Mouse (Mus musculus) v-Abl transformed pro-B cells (cell line): ENCODE results near the gene Tnrc6c.

ENCODE experiments used
- in situ Hi-C, 2 experiments: fragments of 400-800 bp; cut with MboI; formaldehyde crosslinking; loops; one replicate each; pipeline ENCODE4 v1.15.1; 2025; ENCODE audit not compliant: unreplicated experiment in 2 of 2

Gene Tnrc6c

DNA sequence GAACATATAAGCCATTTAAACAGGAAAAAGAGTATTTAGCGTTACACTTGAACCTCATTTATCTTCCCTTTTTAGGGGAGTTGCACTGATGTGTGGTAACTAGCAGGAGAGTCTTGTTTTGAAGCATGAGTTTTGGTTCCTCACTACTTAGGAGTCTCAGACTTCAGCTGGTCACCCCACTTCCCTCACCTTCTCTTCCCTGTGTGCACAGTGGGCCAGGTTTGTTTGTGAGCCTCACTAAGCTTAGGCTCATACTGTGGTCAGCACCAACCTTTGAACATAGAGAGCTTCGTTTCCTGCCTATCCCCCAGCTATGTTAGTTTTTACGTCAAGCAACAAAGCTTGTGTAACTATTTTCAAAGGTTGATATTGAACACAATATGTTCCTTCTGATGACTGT lies 64.7 kb downstream of the Tnrc6c start:
- in situ Hi-C loops = no loop called here

DNA sequence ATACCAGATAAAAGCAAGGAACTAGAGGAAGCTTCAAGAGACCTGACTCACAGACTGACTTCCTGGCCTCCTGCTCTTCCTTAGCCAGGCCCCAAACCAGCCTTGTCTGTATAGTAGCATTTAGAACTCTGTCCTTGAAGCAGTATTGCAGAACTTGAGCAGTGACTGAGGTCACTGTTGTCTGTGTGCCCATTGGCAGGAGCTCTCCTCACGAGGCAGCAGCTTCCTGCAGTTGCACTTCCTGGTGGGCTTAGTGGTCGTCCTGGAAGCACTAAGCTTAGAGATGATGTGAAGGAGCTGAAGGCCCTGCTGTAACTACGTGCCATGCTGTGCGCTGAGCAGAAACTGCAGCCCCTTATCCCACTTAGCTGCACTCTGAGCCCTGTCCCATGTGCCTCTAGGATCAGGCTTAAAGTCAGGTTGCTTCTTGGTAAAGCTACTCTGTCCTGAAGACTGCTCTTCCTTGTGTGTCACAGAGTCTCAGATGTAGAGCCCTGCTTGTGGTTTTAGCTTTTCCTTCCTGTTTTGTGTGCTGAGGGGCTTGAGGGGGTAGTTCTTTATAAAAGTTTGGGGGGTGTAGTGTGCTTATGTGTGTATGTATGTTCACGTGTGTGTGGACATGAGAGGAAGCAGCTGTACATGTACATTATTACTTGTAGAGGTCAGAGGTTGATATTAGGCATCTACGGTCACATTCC lies 70.7 kb downstream of the Tnrc6c start:
- in situ Hi-C loops = no loop called here

DNA sequence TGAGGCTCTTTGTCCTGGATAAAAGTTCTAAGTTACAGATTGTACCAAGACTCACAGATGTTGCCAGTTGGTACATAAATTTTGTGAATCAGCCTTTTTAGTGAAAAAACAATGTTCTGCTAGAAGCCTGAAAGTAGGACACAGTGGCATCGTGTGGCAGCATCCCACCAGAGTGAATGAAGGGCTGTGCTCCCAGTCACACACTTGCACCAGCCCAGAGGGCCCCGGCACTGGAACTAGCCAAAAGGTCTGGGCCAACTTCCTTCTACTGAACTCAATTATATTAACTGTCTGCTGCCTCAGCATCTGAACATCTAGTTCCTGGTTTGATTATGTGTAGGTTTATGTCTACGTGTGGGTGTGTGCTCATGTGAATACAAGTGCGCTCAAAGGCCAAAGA lies 72.9 kb downstream of the Tnrc6c start:
- in situ Hi-C loops = no loop called here

DNA sequence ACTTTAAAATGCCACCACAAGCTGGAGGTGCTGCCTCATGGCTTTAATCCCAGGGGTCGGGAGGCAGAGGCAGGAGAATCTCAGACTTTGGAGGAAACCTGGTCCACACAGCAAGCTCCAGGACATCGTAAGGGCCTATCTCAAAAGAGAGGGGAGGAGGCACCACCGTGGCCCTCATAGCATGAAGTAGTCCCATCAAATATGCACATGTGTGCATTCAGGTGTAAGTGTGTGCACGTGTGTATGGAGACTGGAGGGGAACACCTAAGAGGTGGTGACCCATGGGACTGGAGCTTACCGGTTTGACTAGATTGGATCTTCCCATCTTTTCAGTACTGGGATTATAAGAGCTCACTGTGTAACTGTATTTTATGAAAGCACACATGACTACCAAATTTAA lies 74.2 kb downstream of the Tnrc6c start:
- in situ Hi-C loops = no loop called here

DNA sequence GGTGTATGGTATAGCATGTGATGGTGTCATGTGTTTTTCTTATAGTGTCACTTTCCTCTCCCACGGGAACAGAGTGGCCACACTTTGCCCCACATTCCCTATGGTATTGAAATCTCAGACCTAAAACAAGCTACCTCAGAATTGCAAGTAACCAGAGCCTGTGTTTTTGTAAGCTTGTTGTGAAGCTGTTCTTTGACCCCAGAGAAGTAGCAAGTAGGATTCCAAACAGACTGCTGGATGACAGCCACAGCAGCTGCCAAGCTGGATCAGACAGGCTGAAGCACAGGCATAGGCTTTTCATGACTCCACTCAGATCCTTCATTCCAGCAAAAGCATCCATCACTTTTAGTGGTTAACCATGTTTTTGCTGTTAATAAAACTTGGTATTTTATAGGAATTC lies 74.8 kb downstream of the Tnrc6c start:
- in situ Hi-C loops = no loop called here

DNA sequence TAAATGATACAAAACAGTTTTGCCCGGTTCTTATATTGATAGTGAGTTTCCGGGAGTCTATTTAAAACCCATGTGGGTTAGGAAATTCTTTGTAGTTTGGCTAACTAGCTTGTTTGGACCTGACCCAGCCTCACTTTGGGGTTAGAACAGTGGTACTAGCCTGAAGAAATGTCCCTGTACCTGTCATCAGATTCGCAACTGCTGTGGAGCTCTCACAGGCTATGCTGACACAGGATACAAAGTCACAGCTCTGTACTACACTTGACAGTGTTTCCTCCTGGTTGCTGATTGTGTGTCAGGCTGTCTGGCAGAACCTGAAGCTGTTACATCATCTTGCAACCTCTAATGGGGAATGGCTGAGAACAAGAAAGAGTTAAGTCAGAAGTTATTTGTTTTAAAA lies 75.3 kb downstream of the Tnrc6c start:
- in situ Hi-C loops = no loop called here

DNA sequence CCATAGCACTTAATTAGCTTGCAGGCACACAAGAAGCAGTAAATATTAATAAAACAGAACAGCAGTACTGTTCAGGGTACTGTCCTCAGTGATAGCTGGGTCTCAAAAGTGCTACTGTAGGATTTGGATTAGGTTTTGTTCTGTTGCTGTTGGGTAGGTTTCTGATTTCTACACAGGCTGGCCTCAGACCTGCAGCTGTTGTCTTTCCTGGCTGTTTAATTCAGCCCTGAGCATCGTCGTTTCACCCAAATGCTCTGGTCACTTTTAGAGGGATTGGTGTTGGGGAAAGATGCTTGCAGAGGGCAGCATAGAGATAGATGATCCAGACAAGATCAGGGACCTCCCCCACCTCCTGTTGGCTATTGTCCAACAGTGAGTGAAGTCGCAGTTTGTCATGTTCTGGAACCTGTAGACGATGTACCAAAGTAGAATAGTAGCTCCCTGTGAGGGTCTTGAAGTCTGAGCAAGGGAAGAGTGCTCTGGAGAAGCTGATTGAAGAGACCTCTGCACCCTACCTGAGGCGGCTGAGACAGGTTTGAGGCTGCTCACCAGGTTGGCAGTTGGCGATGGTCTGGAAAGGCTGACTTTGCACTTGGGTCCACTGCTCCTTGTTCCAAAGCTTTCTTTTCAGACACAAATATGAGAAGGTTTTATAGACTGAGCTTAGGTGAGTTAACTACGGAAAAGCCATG lies 75.9 kb downstream of the Tnrc6c start:
- in situ Hi-C loops = no loop called here

DNA sequence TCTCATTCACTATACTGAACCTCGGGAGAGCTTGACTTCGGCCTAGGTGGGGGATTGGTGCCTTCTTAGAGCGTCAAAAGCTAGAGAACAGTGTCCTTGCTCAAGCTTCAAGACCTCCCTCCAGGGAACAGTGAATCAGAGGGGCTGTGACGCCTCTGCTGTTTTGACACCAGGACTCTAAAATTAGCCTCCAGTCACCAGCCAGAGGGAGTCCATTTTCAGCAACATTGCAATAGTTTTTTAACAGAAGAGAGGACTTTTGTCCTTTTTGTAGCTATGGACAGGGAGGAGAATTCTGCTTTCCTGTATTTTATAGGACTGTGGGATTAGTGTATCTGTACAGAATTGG lies 76.4 kb downstream of the Tnrc6c start:
- in situ Hi-C loops = no loop called here

DNA sequence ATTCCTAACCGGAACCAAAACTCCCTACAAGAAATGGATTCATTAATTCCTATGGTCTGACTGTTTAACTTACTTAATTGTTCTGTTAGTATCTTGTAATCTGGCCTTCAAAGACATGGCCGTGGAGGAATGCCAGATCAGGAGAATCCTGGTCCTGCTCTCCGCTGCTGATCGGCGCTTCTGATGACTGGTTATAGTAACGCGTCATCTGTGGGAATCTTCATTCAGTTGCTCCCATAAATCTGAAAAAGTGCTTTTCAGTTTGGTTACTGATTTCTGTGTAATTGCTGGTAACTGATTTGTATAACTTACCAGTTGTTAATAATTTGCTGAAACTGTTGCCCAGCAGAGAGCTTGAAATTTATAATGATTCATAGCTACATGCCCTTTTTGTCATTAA lies 77.4 kb downstream of the Tnrc6c start:
- in situ Hi-C loops = no loop called here

DNA sequence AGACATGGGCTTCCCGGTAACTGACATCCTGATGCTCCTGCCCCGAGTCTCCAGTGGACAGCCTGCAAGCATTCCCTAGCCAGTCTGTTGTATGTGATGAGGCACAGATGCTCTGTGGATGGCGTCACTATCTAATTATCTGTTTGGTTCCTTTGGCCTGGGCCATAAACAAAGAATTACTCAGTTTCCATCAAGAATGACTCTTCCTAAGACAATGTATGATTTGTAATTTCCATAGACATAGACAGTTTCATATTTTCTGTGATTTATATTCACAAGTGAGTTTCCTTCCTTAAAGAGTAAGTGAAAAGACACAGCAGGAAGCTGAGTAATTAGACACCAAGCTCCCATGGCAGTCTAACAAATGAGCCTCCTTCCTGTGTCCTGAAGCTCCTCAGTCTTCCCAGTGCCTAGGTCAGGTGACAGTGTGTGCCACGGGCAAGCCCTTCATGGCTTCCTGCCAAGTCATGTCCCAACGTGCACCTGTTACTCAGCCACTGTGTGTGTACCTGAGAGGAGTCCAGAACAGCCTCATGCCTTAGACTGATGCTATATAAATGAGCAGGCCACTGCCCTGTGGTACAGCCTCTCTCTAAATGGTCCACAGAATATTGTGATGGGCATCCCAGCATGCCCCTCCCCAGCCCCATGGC lies 82.1 kb downstream of the Tnrc6c start:
- in situ Hi-C loops = no loop called here

DNA sequence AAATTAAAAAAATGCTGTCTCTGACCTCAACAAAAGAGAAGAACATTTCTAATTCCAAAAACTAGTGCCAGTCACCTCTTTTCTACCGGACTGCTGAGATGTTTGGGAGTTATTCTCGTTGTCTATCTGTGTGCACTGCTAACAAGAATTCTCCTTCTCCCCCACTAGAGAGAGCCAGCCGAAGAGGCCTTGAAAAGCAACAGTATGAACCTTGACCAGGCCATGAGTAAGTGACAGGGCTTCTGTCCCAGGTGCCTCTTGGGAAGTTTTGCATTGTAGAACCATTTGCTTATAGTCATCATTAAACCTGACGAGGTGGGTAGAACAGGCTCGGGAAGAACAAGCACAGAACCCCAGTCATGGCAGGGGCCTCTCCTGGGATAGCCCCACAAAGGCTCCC lies 84.0 kb downstream of the Tnrc6c start:
- in situ Hi-C loops = no loop called here

DNA sequence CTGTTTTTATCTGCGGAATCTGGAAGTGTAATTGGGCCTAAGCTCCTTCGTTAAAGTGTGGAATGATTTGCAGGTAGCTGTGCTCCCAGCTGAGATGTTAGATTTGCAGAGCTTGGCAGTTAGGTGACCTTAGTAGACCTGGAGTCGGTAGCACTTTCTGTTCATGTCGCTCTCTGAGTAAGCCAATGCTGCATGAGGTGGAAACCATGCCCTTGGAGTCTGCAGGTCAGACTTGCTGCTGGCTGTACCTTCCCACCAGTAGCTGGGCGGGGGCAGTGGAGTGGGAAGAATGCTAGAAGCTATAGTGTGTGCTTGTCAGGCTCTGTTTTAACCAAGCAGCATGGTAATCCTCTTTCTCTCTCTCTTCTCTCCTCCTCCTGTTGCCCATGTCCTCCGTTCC lies 87.0 kb downstream of the Tnrc6c start:
- in situ Hi-C loops = no loop called here

DNA sequence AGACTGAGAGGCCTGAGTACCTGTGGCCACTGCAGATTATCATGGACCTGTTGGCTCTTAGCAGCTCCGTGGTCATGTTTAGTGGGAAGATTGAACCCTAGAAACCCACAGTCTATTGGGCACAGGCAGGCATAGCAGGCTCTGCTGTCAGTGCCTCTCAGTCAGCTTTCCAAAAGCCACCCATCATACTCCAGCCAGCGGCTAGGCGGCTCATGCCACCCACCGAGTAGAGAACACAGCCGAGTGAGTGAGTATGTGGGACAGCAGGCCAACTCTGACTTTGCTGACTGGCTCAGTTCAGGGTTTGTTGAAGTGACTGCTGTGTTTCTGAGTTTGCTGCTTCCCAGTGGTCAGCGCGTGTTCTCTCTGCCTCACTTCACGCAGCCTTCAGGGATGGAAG lies 88.2 kb downstream of the Tnrc6c start:
- in situ Hi-C loops = no loop called here

DNA sequence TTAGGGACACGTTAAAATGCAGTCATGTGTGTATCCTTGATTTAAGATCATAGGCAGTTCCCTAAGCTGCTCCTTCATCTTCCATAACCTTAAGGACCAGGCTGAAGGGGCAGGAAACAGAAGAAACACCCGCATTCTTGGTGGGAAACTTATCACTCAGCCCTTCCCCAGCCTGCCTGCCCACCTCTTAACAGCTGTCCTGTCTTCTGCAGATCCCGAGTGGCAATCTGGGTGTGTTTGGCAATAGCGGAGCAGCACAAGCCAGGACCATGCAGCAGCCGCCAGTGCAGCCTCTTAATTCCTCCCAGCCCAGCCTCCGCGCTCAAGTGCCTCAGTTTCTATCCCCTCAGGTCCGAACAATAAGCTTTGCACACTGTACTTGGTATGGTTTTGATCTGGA lies 88.6 kb downstream of the Tnrc6c start:
- in situ Hi-C loops = no loop called here

DNA sequence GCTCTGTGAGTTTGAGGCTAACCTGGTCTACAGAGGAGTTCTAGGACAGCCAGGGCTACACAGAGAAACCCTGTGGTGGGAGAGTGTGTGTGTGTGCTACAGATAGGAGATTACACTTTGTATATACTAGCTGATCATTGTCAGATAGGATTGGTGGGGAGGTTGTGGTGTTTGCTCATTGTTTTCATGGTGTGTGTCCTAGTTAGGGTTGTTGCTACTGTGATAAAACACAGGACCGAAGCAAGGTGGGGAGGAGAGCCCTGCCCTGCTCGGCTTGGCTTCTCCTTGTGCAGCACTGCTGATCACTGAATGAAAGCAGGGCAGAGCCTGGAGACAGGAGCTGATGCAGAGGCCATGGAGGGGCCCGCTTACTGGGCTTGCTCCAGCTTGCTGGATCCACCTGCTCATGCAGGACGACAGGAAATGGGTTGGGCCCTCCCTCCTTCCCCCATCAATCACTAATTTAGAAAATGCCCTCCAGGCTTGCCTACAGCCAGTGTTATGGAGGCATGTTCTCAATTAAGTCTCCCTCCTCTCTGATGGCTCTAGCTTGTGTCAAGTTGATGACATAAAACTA lies 89.5 kb downstream of the Tnrc6c start:
- in situ Hi-C loops = no loop called here

DNA sequence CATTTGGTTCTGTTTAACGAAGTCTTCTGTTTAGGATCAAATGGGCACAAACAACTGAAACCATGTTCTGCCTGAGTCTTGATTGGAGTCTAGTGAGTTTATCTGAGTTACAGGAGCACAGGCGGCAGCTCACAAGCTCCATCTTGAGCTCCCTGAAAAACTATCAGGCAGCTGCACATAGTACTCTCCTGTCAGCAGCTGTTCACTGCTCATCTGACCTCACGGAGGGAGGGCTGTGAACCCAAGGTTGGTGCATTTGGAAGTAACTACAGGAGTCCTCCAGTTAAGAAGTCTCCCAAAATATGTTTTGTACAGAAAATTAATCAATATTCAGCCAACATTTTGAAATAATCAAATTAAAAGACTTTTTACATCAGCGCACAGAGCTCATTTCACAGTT lies 94.5 kb downstream of the Tnrc6c start:
- in situ Hi-C loops = no loop called here

DNA sequence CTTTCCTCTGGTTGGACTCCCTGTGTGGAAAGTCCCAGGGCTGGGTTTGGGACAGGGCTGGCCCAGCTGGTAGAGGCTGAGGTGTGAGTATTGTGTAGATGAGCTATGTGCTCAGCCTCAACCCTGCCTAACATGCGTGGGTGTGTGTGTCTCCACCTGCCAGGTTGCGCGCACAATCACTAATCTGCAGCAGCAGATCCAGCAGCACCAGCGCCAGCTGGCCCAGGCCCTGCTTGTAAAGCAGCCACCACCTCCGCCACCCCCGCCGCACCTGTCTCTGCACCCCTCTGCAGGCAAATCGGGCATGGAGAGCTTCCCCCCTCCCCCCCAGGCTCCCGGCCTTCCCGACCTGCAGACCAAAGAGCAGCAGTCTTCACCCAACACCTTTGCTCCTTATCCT lies 95.3 kb downstream of the Tnrc6c start:
- in situ Hi-C loops = no loop called here

DNA sequence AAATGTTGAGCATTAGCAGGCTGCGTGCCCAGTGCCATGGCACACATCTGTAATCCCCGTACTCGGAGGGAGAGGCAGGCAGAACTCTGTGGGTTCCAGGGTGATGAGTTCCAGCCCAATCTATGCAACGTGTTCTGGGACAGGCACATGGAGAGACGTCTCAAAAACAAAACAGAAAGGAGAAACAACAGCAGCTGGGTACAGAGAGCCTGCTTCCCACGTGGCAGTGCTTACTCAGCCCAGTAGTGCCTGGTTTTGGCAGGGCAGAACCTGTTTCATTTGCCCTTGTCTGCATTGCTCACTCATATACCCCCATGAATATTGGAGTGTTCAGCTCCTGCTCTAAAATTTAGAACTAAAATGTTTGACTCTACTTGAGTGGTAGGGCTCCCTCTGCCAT lies 97.5 kb downstream of the Tnrc6c start:
- in situ Hi-C loops = no loop called here

DNA sequence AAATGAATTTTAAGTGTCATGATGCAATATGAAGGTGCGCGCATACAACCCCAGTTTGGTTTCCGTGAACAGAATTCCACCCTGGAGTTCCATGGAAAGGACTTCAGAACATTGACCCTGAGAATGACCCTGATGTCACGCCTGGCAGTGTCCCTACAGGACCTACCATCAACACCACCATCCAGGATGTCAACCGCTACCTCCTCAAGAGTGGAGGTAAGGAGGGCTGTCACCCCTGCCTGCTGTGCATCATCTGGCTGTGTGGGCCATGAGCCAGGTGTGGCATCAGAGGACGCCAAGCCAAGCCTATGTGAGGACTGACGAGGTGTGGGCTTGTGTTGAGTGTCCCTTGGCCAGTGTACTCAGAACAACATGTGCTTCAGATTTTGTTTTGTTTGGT lies 101.8 kb downstream of the Tnrc6c start:
- in situ Hi-C loops = no loop called here

DNA sequence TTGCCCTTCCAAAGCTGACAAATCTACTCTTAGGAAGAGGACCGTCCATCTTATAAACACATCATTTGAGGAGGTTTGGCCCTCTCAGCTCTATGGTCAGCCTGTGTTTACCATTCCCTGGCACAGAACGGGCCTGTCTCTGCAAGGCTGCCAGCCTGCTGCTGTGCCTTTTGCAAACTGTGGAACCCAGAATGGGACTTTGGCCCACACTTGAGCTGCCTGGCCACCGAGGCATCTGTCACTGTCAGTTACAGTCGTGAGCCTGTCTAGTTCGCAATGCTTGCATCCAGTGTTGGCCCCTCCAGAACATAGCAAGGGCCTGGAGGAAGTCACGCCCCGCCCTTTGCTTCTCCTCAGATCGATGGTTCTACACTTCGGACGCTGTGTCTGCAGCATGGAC lies 105.2 kb downstream of the Tnrc6c start:
- in situ Hi-C loops = no loop called here

DNA sequence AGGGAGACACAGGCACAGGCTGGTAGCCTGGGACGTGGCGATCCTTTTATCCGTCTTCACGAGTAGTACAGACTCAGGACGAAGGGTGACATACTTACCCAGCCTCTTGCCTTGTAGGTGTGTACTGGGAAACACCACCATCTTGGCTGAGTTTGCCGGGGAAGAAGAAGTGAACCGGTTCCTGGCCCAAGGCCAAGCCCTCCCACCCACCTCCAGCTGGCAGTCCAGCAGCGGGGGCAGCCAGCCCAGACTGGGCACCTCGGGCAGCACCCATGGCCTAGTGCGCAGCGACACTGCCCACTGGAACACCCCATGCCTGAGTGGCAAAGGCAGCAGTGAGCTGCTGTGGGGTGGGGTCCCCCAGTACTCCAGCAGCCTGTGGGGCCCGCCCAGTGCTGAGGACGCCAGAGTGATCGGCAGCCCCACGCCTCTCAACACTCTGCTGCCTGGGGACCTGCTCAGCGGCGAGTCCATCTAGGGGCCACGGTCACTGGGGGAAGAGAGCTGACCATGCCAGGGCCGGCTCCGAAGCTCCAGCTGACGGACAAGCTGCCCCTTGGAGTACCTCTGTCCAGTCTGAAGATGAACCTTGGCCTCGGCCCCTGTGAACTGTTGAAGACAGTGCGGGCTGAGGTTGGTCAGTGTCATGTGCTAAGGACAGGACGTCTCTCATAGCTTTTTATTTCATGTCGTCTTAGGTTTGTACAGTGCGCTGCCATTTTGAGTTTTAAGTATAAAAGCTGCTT lies 106.5 kb downstream of the Tnrc6c start:
- in situ Hi-C loops = no loop called here
